Mouse (Mus musculus) cerebellum, adult 2 months (tissue): ENCODE results near the gene Epb41l1.

Experiments used
- CTCF ChIP-seq: fragments of 200-500 bp; IDR thresholded peaks from 2 replicates; pipeline ENCODE4 v1.5.1; 2011; ENCODE audit warnings: low read depth, mild to moderate bottlenecking, control low read depth, low read length, moderate library complexity, borderline replicate concordance; ENCODE audit not compliant: insufficient read depth
- POLR2A ChIP-seq: fragments of 200-500 bp; IDR thresholded peaks from 2 replicates; pipeline ENCODE4 v1.6.1; 2011; ENCODE audit warnings: low read length, control low read depth, borderline replicate concordance; ENCODE audit not compliant: insufficient read depth

DNA sequence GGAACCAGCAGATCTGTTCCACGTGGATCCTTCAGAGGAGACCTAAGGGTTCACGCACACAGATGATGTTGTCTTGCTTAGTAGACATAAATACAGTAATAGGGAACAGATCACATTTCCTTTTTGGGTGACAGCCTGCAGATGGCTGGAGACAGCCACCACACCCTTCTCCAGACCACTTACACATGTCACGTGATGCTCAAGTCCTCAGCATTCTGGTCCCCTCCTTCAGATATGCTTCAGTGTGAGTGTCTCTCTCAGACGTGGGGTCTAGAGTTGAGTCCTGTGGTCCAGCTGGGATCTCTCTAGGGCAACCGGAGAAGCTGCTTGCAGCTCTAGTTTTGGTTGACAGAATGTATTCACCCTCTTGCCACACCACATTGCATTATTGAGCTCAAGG lies 2.2 kb upstream of the Epb41l1 start:
- TF ChIP-seq POLR2A: no peak
- no peak for TF ChIP-seq CTCF
